Mouse (Mus musculus) testis, adult 2 months (tissue): ENCODE measurements around the gene Gm11011. TPM values are rescaled to one million over a fixed set of nuclear protein-coding genes. Genes with fewer than 3 reads are reported as not detected.

Experiments used
- H3K27ac ChIP-seq: fragments of 200-500 bp; 2 replicates; pipeline ENCODE4 v1.5.1; 2012; ENCODE audit warnings: low read depth, low read length; ENCODE audit not compliant: control insufficient read depth, insufficient read depth
- H3K27me3 ChIP-seq: fragments of 200-500 bp; 2 replicates; pipeline ENCODE4 v1.6.1; 2012; ENCODE audit warnings: mild to moderate bottlenecking, low read length, moderate library complexity; ENCODE audit not compliant: control insufficient read depth, insufficient read depth
- H3K36me3 ChIP-seq: fragments of 200-500 bp; 2 replicates; pipeline ENCODE4 v1.6.1; 2012; ENCODE audit warnings: mild to moderate bottlenecking, low read length; ENCODE audit not compliant: control insufficient read depth, insufficient read depth
- H3K4me1 ChIP-seq: fragments of 200-500 bp; 2 replicates; pipeline ENCODE4 v1.6.1; 2012; ENCODE audit warnings: low read length; ENCODE audit not compliant: control insufficient read depth, insufficient read depth
- H3K4me3 ChIP-seq: fragments of 200-500 bp; 2 replicates; pipeline ENCODE4 v1.5.1; 2012; ENCODE audit warnings: low read depth, mild to moderate bottlenecking, low read length, moderate library complexity, mixed read lengths; ENCODE audit not compliant: control insufficient read depth
- CTCF ChIP-seq: fragments of 200-500 bp; IDR thresholded peaks from 2 replicates; pipeline ENCODE4 v1.5.1; 2012; ENCODE audit warnings: low read depth, mild to moderate bottlenecking, inconsistent platforms, low read length, moderate library complexity; ENCODE audit not compliant: control insufficient read depth, insufficient read depth, insufficient replicate concordance
- POLR2A ChIP-seq: fragments of 200-500 bp; IDR thresholded peaks from 2 replicates; pipeline ENCODE4 v1.6.1; 2012; ENCODE audit warnings: low read depth, mild to moderate bottlenecking, inconsistent platforms, low read length, moderate library complexity; ENCODE audit not compliant: control insufficient read depth
- polyA plus RNA-seq: library from polyadenylated mRNA; depleted of rRNA; stranded (reverse); fragments of >200 nt; gene quantifications from 2 replicates; pipeline ENCODE4 v1.2.3, GENCODE M21; 2012

Gm11011 gene
- polyA plus RNA-seq, 1 experiment: not detected

DNA sequence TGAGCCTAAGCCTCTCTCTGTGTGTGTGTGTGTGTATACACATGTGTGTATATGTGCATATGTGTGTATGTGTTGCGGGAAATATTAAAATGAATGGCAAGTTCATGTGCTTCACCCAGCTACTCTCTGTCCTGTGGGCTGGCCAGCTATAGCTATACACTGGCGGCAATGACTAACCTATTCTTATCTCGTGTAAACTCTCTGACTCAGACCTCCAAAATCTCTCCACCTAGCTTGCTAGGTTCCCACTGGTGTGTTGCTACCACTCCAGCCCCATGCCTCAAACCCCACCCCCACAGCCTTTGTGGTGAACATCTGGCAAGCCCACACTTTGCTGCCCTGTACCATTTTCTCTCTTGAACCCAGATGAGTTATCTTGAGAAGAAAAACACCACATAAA is 857 bp downstream of the Gm11011 start:
- Histone ChIP-seq H3K27me3 (no peaks in the 10 kb centered on the region), H3K27ac (no peak overlapping the region), H3K4me1 (no peaks in the 10 kb centered on the region), H3K36me3 (no peaks in the 10 kb centered on the region), H3K4me3 (no peak overlapping the region)
- no peak for TF ChIP-seq CTCF
- TF ChIP-seq POLR2A: no peak

DNA sequence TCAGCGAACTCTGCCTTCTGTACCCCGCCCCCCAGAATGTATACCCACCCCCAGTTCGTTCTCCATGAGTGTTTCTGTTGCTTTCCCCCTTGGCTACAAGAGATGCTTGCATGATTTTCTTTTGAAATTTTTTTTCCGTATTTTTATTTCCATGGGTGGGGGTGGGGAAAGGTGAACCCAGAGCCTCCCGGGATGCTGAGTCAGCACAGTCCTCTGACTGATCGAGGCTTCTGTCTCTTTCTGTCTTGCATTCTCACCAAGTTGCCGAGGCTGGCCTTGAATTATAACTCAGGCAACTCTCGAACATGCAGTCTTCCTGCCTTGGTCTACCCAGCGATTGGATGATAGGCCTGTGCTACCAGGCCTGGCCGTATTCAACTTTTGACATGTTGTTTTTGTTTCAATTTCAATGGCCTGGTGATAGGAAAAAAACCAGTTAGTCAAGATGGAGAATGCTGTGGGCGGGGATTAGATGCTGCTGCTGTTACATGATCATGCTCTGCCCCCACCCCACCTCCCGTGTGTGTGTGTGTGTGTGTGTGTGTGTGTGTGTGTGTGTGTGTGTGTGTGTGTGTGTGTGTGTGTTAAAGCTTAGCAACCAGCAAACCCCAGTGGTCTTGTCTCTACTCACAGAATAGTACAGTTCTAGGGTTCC is 1.8 kb downstream of the Gm11011 start:
- Histone ChIP-seq H3K4me1 (no peaks in the 10 kb centered on the region), H3K27ac (no peak overlapping the region), H3K4me3 (no peak overlapping the region), H3K36me3 (no peaks in the 10 kb centered on the region), H3K27me3 (no peaks in the 10 kb centered on the region)
- TF ChIP-seq CTCF (no peak), POLR2A (no peak)

- no peak overlapping the region for H3K27ac ChIP-seq
- no peaks in the 10 kb centered on the region for H3K27me3 ChIP-seq
- TF ChIP-seq POLR2A: no peak
- H3K4me3 ChIP-seq: no peak overlapping the region
- no peaks in the 10 kb centered on the region for H3K4me1 ChIP-seq
- no peaks in the 10 kb centered on the region for H3K36me3 ChIP-seq
These were observed 2.6 kb downstream of the Gm11011 start for GRCm38 (mm10) chr2:169584745-169585456.

- H3K27ac ChIP-seq: no peak overlapping the region
- H3K4me3 ChIP-seq: no peak overlapping the region
- H3K36me3 ChIP-seq: no peaks in the 10 kb centered on the region
- H3K27me3 ChIP-seq: no peaks in the 10 kb centered on the region
- TF ChIP-seq POLR2A (no peak), CTCF (no peak)
- H3K4me1 ChIP-seq: no peaks in the 10 kb centered on the region
These were observed 4.1 kb downstream of the Gm11011 start for GRCm38 (mm10) chr2:169583476-169583875.

DNA sequence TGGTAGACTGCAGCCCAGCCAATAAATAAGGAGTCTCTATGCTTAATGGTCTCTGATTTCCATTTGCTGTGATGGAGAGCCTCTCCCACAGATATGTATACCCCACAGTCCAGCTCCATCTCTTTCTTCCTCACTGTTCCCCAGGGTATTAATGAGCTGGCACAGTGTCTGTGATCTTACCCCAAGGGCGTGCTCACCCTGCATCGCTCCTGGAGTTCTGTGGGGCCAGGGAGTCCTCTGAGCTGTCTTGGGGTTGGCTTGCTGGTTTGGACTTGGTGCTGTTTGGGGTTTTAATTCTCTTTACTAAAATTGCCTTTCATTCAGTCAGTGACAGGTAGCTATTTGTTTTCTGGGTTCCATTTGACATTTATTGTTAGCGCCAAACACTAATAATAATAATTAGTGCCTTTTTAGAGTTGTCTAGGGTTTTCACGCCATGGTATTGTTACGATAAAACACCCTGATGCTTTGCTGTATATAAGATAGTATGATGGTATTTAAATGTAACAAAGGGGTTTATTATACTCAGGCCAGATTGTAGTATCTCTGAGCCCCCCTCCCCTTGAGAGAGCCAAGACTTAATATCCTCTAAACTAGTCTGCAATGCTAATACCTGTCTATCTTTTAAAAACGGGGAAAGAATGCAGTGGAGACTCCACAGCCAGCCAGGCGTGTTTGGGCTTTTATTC is 9.9 kb downstream of the Gm11011 start:
- Histone ChIP-seq H3K4me1 (no peaks in the 10 kb centered on the region), H3K27me3 (no peaks in the 10 kb centered on the region), H3K27ac (no peak overlapping the region), H3K36me3 (no peaks in the 10 kb centered on the region), H3K4me3 (no peak overlapping the region)
- TF ChIP-seq POLR2A (no peak), CTCF (no peak)

- H3K27me3 ChIP-seq: no peaks in the 10 kb centered on the region
- TF ChIP-seq POLR2A (no peak), CTCF (no peak)
- no peaks in the 10 kb centered on the region for H3K4me1 ChIP-seq
- no peaks in the 10 kb centered on the region for H3K36me3 ChIP-seq
- H3K27ac ChIP-seq: no peak overlapping the region
- no peak overlapping the region for H3K4me3 ChIP-seq
These were observed 17.5 kb downstream of the Gm11011 start for GRCm38 (mm10) chr2:169570063-169570462.

DNA sequence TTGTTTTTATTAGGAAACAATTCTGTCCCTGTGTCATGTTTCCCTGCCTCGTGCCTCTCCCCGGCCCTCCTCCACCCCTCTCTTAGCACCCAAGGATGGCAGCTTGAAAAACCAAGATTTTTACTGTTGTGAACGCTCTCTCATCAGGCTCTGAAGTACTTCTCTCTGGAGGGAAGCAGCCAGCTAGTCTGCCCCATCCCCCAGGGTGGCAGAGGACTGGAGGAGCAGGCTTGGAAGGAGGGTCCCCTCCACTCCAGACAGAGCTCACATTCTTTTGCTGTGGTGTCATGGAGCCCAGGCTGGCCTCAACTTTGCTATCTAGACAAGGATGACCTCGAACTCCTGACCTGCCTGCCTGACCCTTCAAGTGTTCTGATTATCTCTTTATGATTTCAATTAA is 21.4 kb downstream of the Gm11011 start:
- H3K36me3 ChIP-seq: no peaks in the 10 kb centered on the region
- H3K27ac ChIP-seq: no peak overlapping the region
- H3K27me3 ChIP-seq: no peaks in the 10 kb centered on the region
- TF ChIP-seq CTCF: no peak
- no peak for TF ChIP-seq POLR2A
- H3K4me1 ChIP-seq: no peaks in the 10 kb centered on the region
- H3K4me3 ChIP-seq: no peak overlapping the region

- Histone ChIP-seq H3K36me3 (no peaks in the 10 kb centered on the region), H3K4me3 (no peak overlapping the region), H3K27ac (no peak overlapping the region), H3K4me1 (no peaks in the 10 kb centered on the region), H3K27me3 (no peaks in the 10 kb centered on the region)
- no peak for TF ChIP-seq POLR2A
- no peak for TF ChIP-seq CTCF
These were observed 21.8 kb downstream of the Gm11011 start for GRCm38 (mm10) chr2:169565751-169566150.
